Mouse (Mus musculus) gastrocnemius, postnatal 14 days (tissue): ENCODE results near the gene Retreg2. TPM values are rescaled to one million over a fixed set of nuclear protein-coding genes. Genes with fewer than 3 reads are reported as not detected.

Experiments used
- total RNA-seq, 2 experiments: library from RNA; stranded (reverse); gene quantifications; 2 replicates each; pipeline ENCODE4 v1.2.3; 2021

The Retreg2 gene
- total RNA-seq, 2 experiments from 2014 or later: 13.2 to 15.1 TPM

Other genes with a start within 250 kb of the Retreg2 start
- gene Cryba2, start 249.6 kb upstream of the Retreg2 start, total RNA-seq: not detected
- not detected for gene Cfap65, start 207.2 kb upstream of the Retreg2 start, total RNA-seq
- under 1 TPM; 0.10 to 0.20 TPM for gene Ihh, start 191.1 kb upstream of the Retreg2 start, total RNA-seq
- 1 to 10 TPM; 4.8 to 5.1 TPM for gene Nhej1, start 17.6 kb upstream of the Retreg2 start, total RNA-seq
- gene Slc23a3, start 8.9 kb upstream of the Retreg2 start, total RNA-seq: under 1 TPM in 1 of 2 experiments, not detected in 1; 0.11 TPM
- gene Cnppd1, start 67 bp upstream of the Retreg2 start, total RNA-seq: 10 to 100 TPM; 15.1 to 18.4 TPM
- gene Zfand2b, start 25.9 kb downstream of the Retreg2 start, total RNA-seq: 10 to 100 TPM; 14.9 to 17.0 TPM
- gene Abcb6, start 37.6 kb downstream of the Retreg2 start, total RNA-seq: 10 to 100 TPM; 25.2 to 26.4 TPM
- 1 to 10 TPM; 4.0 to 5.7 TPM for gene Ankzf1, start 49.4 kb downstream of the Retreg2 start, total RNA-seq
- 10 to 100 TPM; 58.2 to 61.7 TPM for gene Atg9a, start 49.4 kb downstream of the Retreg2 start, total RNA-seq
- 1 to 10 TPM; 4.5 to 4.8 TPM for gene Glb1l, start 68.0 kb downstream of the Retreg2 start, total RNA-seq
- 10 to 100 TPM; 27.2 to 28.2 TPM for gene Stk16, start 68.1 kb downstream of the Retreg2 start, total RNA-seq
- gene Tuba4a, start 77.1 kb downstream of the Retreg2 start, total RNA-seq: 100 to 1,000 TPM; 475 to 599 TPM
- not detected for gene A630095N17Rik, start 89.3 kb downstream of the Retreg2 start, total RNA-seq
- gene Dnajb2, start 93.6 kb downstream of the Retreg2 start, total RNA-seq: 10 to 100 TPM; 32.4 to 33.2 TPM
- gene Ptprn, start 121.7 kb downstream of the Retreg2 start, total RNA-seq: under 1 TPM; 0.08 to 0.13 TPM
- gene Resp18, start 135.6 kb downstream of the Retreg2 start, total RNA-seq: not detected
- gene Dnpep, start 175.2 kb downstream of the Retreg2 start, total RNA-seq: 10 to 100 TPM; 52.7 to 54.6 TPM
- 1,000 to 10,000 TPM; 1,553 to 1,562 TPM for gene Des, start 217.6 kb downstream of the Retreg2 start, total RNA-seq
- gene Speg, start 232.5 kb downstream of the Retreg2 start, total RNA-seq: 100 to 1,000 TPM; 167 to 173 TPM